ENCODE assay signal across 11 mouse cellular contexts in the genomic region with DNA sequence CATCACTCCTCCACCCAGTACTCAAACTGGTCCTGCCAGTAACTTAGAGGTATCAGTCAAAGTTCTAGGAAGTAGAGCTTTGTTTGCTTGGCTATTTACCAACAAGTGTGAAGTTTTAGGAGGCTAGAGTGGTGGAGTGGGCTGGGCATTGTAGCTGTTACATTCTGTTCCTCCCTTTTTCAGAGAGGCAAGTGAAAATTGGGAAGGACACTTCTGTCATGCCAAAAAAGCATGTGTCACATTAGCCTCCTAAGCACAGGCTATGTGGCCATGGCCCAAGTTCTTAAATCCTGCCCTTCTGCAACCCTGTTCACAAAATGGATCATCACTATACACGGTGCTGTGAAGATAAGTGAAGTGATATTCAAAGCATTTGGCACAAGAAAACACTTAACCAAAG. TPM values are rescaled to one million over a fixed set of nuclear protein-coding genes. Genes with fewer than 3 reads are reported as not detected.
DNase-seq lines count a peak whose midpoint lies in the region; ATAC-seq and TF ChIP-seq lines count a peak whose summit lies in the region.
"Had no signal": no experiment of that assay in that cellular context is flagged by ENCODE, and none has a peak within 500 bp of the region (broad histone marks: within the 10 kb centered on the region; RNA-seq: fewer than 3 reads in every experiment).

No protein-coding gene starts in this region.

- no peak overlapping the region for H3K4me3 ChIP-seq in intestine, embryonic 14.5 days (ENCODE audit: low read depth, low read length)
- no peak overlapping the region for H3K4me3 ChIP-seq in intestine, postnatal 0 days (ENCODE audit: low read depth, low read length)
- no peak overlapping the region for H3K4me3 ChIP-seq in embryonic facial prominence, embryonic 10.5 days

- peak; percentile 47 for DNase-seq in cerebellum, adult 11-12 months
- DNase-seq in intestine, embryonic 14.5 days (ENCODE audit: low spot score) = no peak
- no peak for DNase-seq in embryonic facial prominence, embryonic 10.5 days (ENCODE audit: low spot score)
- peak; percentile 19 for DNase-seq in lung, postnatal 10 days
- no peak for DNase-seq in adrenal gland, postnatal 14 days
- DNase-seq in gastrocnemius, postnatal 36 days = no peak
- DNase-seq: right cerebral cortex, postnatal 4 days; thymus, postnatal 25 days had no signal

- H3K9me3 ChIP-seq in intestine, embryonic 14.5 days (ENCODE audit: control insufficient read depth, low read length) = no peaks in the 10 kb centered on the region
- H3K9me3 ChIP-seq in intestine, postnatal 0 days (ENCODE audit: control insufficient read depth) = no peaks in the 10 kb centered on the region
- peaks cover 3% of the 10 kb centered on the region; the same call in 1 of the 2 replicates for H3K9me3 ChIP-seq in embryonic facial prominence, embryonic 10.5 days
- H3K9me3 ChIP-seq: G1E had no signal

- peak overlapping the region; percentile 2; the same call in 1 of the 2 replicates for H3K4me2 ChIP-seq in intestine, embryonic 14.5 days (ENCODE audit: low read length)
- H3K4me2 ChIP-seq in intestine, postnatal 0 days (replicated peaks; ENCODE audit: low read depth) = no peak overlapping the region

- peak overlapping the region; percentile 71 for H3K27ac ChIP-seq in intestine, embryonic 14.5 days (ENCODE audit: low read depth)
- H3K27ac ChIP-seq in intestine, postnatal 0 days (ENCODE audit: low read depth, low read length) = no peak overlapping the region
- H3K27ac ChIP-seq in embryonic facial prominence, embryonic 10.5 days (replicated peaks) = peak overlapping the region; percentile 81

- H3K9ac ChIP-seq in intestine, embryonic 14.5 days (ENCODE audit: low read length) = no peak overlapping the region
- H3K9ac ChIP-seq in intestine, postnatal 0 days (ENCODE audit: low read depth, low read length) = no peak overlapping the region

- TF ChIP-seq CTCF in intestine, postnatal 0 days (IDR thresholded peaks at IDR 0.05; ENCODE audit: low read depth) = no peak

- WGBS in intestine, embryonic 14.5 days = 70% methylated on average over 1 of the region's 1 CpGs
- 63% methylated on average over 1 of the region's 1 CpGs for WGBS in intestine, postnatal 0 days
- 89% methylated on average over 1 of the region's 1 CpGs for WGBS in embryonic facial prominence, embryonic 10.5 days

- H3K36me3 ChIP-seq in intestine, embryonic 14.5 days (ENCODE audit: control insufficient read depth, insufficient read depth, low read length) = peaks cover 69% of the 10 kb centered on the region
- peaks cover 84% of the 10 kb centered on the region for H3K36me3 ChIP-seq in intestine, postnatal 0 days (ENCODE audit: control insufficient read depth, insufficient read depth)
- peaks cover 44% of the 10 kb centered on the region for H3K36me3 ChIP-seq in embryonic facial prominence, embryonic 10.5 days (replicated peaks)
- H3K36me3 ChIP-seq: G1E had no signal

- intact Hi-C loops in gastrocnemius, postnatal 36 days (cut with DNase I) = no loop called here

- H3K4me1 ChIP-seq in intestine, embryonic 14.5 days (replicated peaks; ENCODE audit: control insufficient read depth, insufficient read depth, low read length) = peaks cover 17% of the 10 kb centered on the region
- H3K4me1 ChIP-seq in intestine, postnatal 0 days (replicated peaks; ENCODE audit: control insufficient read depth, insufficient read depth, low read length) = 0 out of 2 replicates have a peak, but pooled peaks cover 7% of the 10 kb centered on the region
- H3K4me1 ChIP-seq in embryonic facial prominence, embryonic 10.5 days = peaks cover 38% of the 10 kb centered on the region

- ATAC-seq in cerebellum, adult (ENCODE audit: insufficient number of reproducible peaks, low FRiP score, low TSS enrichment) = no peak
- ATAC-seq in intestine, embryonic 14.5 days (replicated peaks; ENCODE audit: low FRiP score, low TSS enrichment, low read depth) = no peak
- no peak for ATAC-seq in intestine, postnatal 0 days

- no peaks in the 10 kb centered on the region for H3K27me3 ChIP-seq in intestine, embryonic 14.5 days (replicated peaks; ENCODE audit: control insufficient read depth, insufficient read depth, low read length)
- H3K27me3 ChIP-seq in intestine, postnatal 0 days (replicated peaks; ENCODE audit: control insufficient read depth, insufficient read depth, low read length) = no peaks in the 10 kb centered on the region
- no peaks in the 10 kb centered on the region for H3K27me3 ChIP-seq in embryonic facial prominence, embryonic 10.5 days (replicated peaks; ENCODE audit: low read depth, poor library complexity, severe bottlenecking)

RNA-seq across cellular contexts. Expression of gene Traf3ip2, which starts 34.4 kb away (rescaled TPM):
- polyA plus RNA-seq in intestine, embryonic 14.5 days (2014; fragmentation: Nextera tagmentation; extraction: Ambion mirVana) = 27.8 and 28.5 TPM in 2 replicates
- 25.3 and 27.8 TPM in 2 replicates for polyA plus RNA-seq in intestine, postnatal 0 days (2015; fragmentation: Nextera tagmentation; extraction: Ambion mirVana)
- 12.9 and 14.8 TPM in 2 replicates for polyA plus RNA-seq in embryonic facial prominence, embryonic 10.5 days (2016; fragmentation: Nextera tagmentation; extraction: Ambion mirVana)
- 14.6 and 21.9 TPM in 2 replicates for total RNA-seq in adrenal gland, postnatal 14 days (2021)
- total RNA-seq in gastrocnemius, postnatal 36 days (2021) = 1 to 10 TPM; 4.9 to 5.1 TPM

Comparison
In these comparisons a context has a peak if more than half of its experiments do, and no peak if none do; other contexts are left out.
1. DNase-seq: peak in cerebellum, adult 11-12 months (single experiment) and lung, postnatal 10 days (single experiment); none in intestine, embryonic 14.5 days (single experiment), embryonic facial prominence, embryonic 10.5 days (single experiment), adrenal gland, postnatal 14 days (single experiment) and gastrocnemius, postnatal 36 days (0 of 2).